Mouse (Mus musculus): ENCODE data around the gene Hectd3. TPM values are rescaled to one million over a fixed set of nuclear protein-coding genes. Genes with fewer than 3 reads are reported as not detected.

Hectd3 gene
- total and polyA plus RNA-seq, 2 experiments from 2014 or later = 22.9 to 45.4 TPM

DNA sequence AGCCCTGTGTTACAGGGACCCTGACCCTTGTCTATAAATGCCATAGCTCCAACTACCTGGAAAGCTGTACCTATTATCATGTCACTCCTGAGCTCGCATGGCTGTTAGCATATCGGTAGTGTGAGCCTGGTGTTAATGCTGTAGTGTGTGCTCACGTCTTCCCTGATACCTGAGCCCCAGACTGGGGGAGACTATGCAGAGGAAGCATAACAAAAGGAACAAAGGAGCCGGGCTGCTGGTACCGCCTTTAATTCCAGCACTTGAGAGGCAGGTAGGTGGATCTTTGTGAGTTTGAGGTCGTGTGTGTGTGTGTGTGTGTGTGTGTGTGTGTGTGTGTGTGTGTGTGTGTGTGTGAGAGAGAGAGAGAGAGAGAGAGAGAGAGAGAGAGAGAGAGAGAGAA, 5.4 kb upstream of the Hectd3 start:
- peaks cover 40% of the 10 kb centered on the region for H3K36me3 ChIP-seq (ENCODE audit: insufficient read depth)
- H3K4me1 ChIP-seq (ENCODE audit: insufficient read depth) = 0 out of 2 replicates have a peak, but pooled peaks cover 5% of the 10 kb centered on the region
- no peak overlapping the region for H3K4me2 ChIP-seq (ENCODE audit: low read depth)
- no peaks in the 10 kb centered on the region for H3K9me3 ChIP-seq (ENCODE audit: low read length)
- H3K9ac ChIP-seq = no peak overlapping the region
- no peak overlapping the region for H3K4me3 ChIP-seq (ENCODE audit: low read depth, low read length)
- no peak for DNase-seq
- H3K27ac ChIP-seq (ENCODE audit: low read depth, low read length) = no peak overlapping the region
- TF ChIP-seq CTCF (IDR thresholded peaks at IDR 0.05; ENCODE audit: low read depth) = no peak
- H3K27me3 ChIP-seq (ENCODE audit: insufficient read depth, low read length) = no peaks in the 10 kb centered on the region
- no peak for ATAC-seq
- 54% methylated on average over 6 of the region's 6 CpGs for WGBS

DNA sequence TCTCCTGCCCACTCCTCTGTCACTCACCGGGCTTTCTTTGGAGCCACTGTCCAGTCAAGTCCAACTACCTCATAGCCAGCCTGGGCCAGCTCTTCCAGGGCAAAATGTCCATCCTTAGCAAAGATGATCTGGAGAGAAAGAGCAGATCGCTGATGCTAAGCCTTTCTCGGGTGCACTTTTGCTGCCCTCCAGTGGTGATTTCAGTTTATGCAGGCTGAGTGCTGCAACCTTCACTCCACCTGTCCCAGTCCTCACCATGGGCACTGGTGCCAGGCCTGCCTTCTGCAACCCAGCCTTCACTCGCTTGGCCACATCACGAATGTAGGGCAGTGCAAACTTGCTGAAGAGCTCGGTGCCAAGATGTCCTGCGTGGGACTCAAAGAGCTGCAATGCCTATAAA, 3.8 kb upstream of the Hectd3 start:
- Histone ChIP-seq H3K9me3 (ENCODE audit: low read length) (no peaks in the 10 kb centered on the region), H3K9ac (no peak overlapping the region), H3K4me3 (ENCODE audit: low read depth, low read length) (no peak overlapping the region), H3K36me3 (ENCODE audit: insufficient read depth) (peaks cover 27% of the 10 kb centered on the region), H3K4me2 (ENCODE audit: low read depth) (no peak overlapping the region), H3K4me1 (ENCODE audit: insufficient read depth) (peaks cover 13% of the 10 kb centered on the region; the same call in 1 of the 2 replicates), H3K27ac (ENCODE audit: low read depth, low read length) (no peak overlapping the region), H3K27me3 (ENCODE audit: insufficient read depth, low read length) (no peaks in the 10 kb centered on the region)
- ATAC-seq (no peak; the same call in 1 of the 2 replicates), DNase-seq (peak; percentile 89)
- 15% methylated on average over 7 of the region's 7 CpGs for WGBS
- TF ChIP-seq CTCF (IDR thresholded peaks at IDR 0.05; ENCODE audit: low read depth) = peak; percentile 97

DNA sequence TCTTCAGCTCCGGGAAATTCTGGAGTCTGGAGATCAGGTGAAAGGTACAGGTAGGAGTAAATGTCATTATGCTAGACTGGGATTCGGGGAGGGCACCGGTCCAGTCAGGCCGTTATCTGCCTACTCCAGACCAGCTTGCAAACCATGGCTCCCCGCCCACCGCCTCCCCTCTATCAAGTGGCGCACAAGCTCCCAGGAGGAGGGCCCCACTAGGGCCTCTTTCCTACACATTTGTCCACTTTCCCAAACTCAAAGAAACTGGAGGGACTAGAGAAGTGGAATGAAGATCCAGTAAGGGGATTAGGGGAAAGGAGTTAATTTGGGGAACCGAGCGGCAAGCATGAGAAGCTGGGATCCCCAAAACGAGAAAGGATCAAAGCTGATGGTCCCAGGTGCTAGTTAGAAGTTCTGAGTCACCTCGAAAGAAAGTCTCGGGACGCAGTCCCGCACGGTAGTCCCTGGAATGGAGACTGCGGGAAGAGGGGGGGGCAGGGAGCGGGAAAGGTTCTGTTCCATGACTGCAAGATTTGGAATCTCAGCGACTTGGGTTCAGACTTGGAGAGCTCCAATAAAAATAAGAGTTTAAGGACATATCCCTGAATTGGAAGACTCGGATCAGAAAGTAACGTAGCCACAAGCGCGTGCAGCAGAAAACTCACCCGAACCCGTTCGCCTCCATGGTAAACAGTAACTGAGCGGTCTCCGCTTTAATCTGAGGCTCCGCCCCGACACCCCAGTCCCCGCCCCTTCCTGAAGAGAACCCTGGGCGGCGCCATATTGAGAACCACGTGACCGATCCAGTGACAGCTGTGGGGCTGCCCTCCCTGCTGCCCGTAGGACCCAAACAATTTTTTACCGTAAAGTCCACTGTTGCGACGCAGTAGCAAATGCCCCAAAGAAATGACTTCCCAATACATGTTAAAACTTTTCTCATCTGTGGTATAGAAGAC, 1.2 kb upstream of the Hectd3 start, which contains the start of gene Urod:
TSS of gene Urod (minus strand) at position 742 of the 950 bp plus-strand sequence.
- Histone ChIP-seq H3K4me3 (ENCODE audit: low read depth, low read length) (peak within 1 kb of the TSS; percentile 89), H3K9ac (peak within 1 kb of the TSS; percentile 80), H3K27ac (ENCODE audit: low read depth, low read length) (peak within 1 kb of the TSS; percentile 76), H3K4me2 (ENCODE audit: low read depth) (peak within 1 kb of the TSS; percentile 77), H3K4me1 (ENCODE audit: insufficient read depth) (peaks cover 13% of the 10 kb centered on the region; the same call in 1 of the 2 replicates), H3K27me3 (ENCODE audit: insufficient read depth, low read length) (no peaks in the 10 kb centered on the region), H3K9me3 (ENCODE audit: low read length) (no peaks in the 10 kb centered on the region), H3K36me3 (ENCODE audit: insufficient read depth) (peaks cover 21% of the 10 kb centered on the region)
- peak; percentile 95 for ATAC-seq
- WGBS = 2% methylated on average over 38 of the region's 38 CpGs
- no peak for TF ChIP-seq CTCF (IDR thresholded peaks at IDR 0.05; ENCODE audit: low read depth)
- DNase-seq = peak; percentile 96

DNA sequence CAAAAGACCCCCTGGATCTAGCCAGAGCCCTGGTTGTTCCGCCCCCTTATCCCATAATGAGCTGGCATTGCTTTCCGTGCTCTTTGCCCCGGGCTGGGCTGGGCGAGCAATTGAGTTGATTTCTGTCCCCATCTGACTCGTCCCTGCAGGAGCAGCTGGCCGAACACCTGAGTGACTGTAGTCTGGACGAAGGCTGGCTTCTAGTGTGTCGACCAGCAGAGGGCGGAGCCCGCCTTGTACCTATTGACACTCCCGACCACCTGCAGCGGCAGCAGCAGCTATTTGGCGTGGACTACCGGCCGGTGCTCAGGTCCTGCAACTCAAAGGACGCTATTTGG, 650 bp downstream of the Hectd3 start:
- Histone ChIP-seq H3K27ac (ENCODE audit: low read depth, low read length) (peak overlapping the region; percentile 76; the same call in 1 of the 2 replicates), H3K4me1 (ENCODE audit: insufficient read depth) (peaks cover 13% of the 10 kb centered on the region; the same call in 1 of the 2 replicates), H3K27me3 (ENCODE audit: insufficient read depth, low read length) (no peaks in the 10 kb centered on the region), H3K36me3 (ENCODE audit: insufficient read depth) (peaks cover 32% of the 10 kb centered on the region), H3K4me3 (ENCODE audit: low read depth, low read length) (peak overlapping the region; percentile 89), H3K4me2 (ENCODE audit: low read depth) (peak overlapping the region; percentile 77), H3K9ac (peak overlapping the region; percentile 80), H3K9me3 (ENCODE audit: low read length) (no peaks in the 10 kb centered on the region)
- 2% methylated on average over 16 of the region's 16 CpGs for WGBS
- ATAC-seq (no peak), DNase-seq (peak; percentile 25)
- TF ChIP-seq CTCF (IDR thresholded peaks at IDR 0.05; ENCODE audit: low read depth) = peak; percentile 58

DNA sequence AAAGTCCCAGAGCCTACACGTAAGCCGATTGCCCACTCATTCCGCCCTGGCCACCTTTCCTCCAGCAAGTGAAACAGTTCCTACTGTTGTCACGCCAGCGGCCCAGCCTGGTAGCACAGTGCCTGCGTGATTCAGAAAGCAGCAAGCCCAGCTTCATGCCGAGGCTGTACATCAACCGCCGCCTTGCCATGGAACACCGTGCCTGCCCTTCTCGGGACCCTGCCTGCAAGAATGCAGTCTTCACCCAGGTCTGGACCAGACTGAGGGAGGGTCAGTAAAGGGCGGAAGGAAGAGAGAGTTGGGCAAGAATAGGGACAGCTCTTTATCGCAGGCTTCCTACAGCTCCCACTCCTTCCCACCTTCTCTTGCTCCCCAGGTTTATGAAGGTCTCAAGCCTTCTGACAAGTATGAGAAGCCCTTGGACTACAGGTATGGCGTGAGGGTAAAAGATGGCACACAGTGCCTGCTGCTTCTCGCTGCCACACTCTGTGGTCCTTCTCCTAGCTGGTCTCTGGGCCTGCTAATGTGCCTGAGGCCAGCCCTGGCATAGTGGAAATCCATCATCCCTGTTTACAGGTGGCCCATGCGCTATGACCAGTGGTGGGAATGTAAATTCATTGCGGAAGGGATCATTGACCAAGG, 4.5 kb downstream of the Hectd3 start:
- no peaks in the 10 kb centered on the region for H3K9me3 ChIP-seq (ENCODE audit: low read length)
- ATAC-seq (no peak), DNase-seq (no peak)
- no peak overlapping the region for H3K4me3 ChIP-seq (ENCODE audit: low read depth, low read length)
- H3K27ac ChIP-seq (ENCODE audit: low read depth, low read length) = no peak overlapping the region
- H3K27me3 ChIP-seq (ENCODE audit: insufficient read depth, low read length) = no peaks in the 10 kb centered on the region
- H3K36me3 ChIP-seq (ENCODE audit: insufficient read depth) = peaks cover 65% of the 10 kb centered on the region
- H3K4me1 ChIP-seq (ENCODE audit: insufficient read depth) = peaks cover 9% of the 10 kb centered on the region; the same call in 1 of the 2 replicates
- H3K4me2 ChIP-seq (ENCODE audit: low read depth) = no peak overlapping the region
- H3K9ac ChIP-seq = no peak overlapping the region
- 98% methylated on average over 17 of the region's 17 CpGs for WGBS
- TF ChIP-seq CTCF (IDR thresholded peaks at IDR 0.05; ENCODE audit: low read depth) = no peak

DNA sequence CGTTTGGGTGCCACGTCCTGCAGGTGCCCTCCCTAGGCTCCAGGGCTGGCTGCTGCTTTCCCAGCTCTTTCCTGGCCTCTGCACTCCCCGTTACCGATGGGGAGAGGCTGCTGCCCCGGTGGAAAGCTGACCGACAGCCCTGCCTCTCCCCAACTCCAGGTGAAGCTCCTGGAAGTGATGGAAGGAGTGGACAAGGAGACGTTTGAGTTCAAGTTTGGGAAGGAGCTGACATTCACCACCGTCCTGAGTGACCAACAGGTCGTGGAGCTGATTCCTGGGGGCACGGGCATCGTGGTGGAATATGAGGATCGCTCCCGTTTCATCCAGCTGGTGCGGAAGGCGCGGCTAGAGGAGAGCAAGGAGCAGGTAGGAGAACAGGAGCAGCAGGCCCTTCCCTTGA, 6.8 kb downstream of the Hectd3 start:
- no peaks in the 10 kb centered on the region for H3K9me3 ChIP-seq (ENCODE audit: low read length)
- no peaks in the 10 kb centered on the region for H3K4me1 ChIP-seq (ENCODE audit: insufficient read depth)
- no peak overlapping the region for H3K27ac ChIP-seq (ENCODE audit: low read depth, low read length)
- no peak for DNase-seq
- no peak overlapping the region for H3K9ac ChIP-seq
- ATAC-seq = no peak
- H3K27me3 ChIP-seq (ENCODE audit: insufficient read depth, low read length) = no peaks in the 10 kb centered on the region
- H3K4me3 ChIP-seq (ENCODE audit: low read depth, low read length) = no peak overlapping the region
- 91% methylated on average over 16 of the region's 16 CpGs for WGBS
- no peak overlapping the region for H3K4me2 ChIP-seq (ENCODE audit: low read depth)
- peaks cover 64% of the 10 kb centered on the region for H3K36me3 ChIP-seq (ENCODE audit: insufficient read depth)
- TF ChIP-seq CTCF (IDR thresholded peaks at IDR 0.05; ENCODE audit: low read depth) = no peak
